ENCODE assay signal across 7 mouse cellular contexts in the genomic region with DNA sequence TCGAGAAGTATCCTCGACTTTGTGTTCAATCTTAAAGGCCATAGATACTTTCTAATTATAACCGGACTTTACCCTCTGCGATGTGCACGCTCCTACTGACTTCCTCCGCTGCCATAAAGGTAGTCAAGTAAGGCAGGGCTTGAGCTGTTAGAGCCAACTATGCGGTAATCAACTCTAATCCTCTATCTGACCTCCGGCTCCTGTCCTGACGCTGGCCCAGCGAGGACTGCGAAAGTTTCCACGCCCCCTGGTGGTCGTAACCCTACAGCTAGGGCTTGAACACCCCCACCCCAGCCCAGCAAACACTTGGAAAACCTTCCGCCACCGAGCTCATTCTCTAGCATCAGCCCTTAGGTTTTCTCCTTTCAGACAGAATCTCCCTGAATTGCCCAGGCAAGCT. TPM values are rescaled to one million over a fixed set of nuclear protein-coding genes. Genes with fewer than 3 reads are reported as not detected.
DNase-seq lines count a peak whose midpoint lies in the region; ATAC-seq lines count a peak whose summit lies in the region.

No protein-coding gene starts in this region.

- 0 out of 2 replicates have a peak, but pooled peaks cover 8% of the 10 kb centered on the region for H3K4me1 ChIP-seq in liver, embryonic 11.5 days (replicated peaks; ENCODE audit: control insufficient read depth, insufficient read depth, low read length)

- H3K9ac ChIP-seq in liver, embryonic 11.5 days (ENCODE audit: low read depth, low read length): no peak overlapping the region

- under 1% methylated on average over 15 of the region's 15 CpGs for WGBS in liver, embryonic 11.5 days

- peak overlapping the region; percentile 62 for H3K4me3 ChIP-seq in liver, embryonic 11.5 days (ENCODE audit: low read depth, low read length)

- ATAC-seq in liver, embryonic 11.5 days (replicated peaks; ENCODE audit: low FRiP score): peak; percentile 67
- ATAC-seq in monocyte, adult 5-6 weeks (replicated peaks; ENCODE audit: insufficient number of reproducible peaks, low FRiP score, low TSS enrichment, poor library complexity, severe bottlenecking): peak; percentile 69

- H3K36me3 ChIP-seq in liver, embryonic 11.5 days (ENCODE audit: control insufficient read depth, insufficient read depth, low read length): no peaks in the 10 kb centered on the region

- no peaks in the 10 kb centered on the region for H3K9me3 ChIP-seq in liver, embryonic 11.5 days (ENCODE audit: control insufficient read depth, low read length)

- H3K27me3 ChIP-seq in liver, embryonic 11.5 days (replicated peaks; ENCODE audit: control insufficient read depth, insufficient read depth, low read length): peaks cover 35% of the 10 kb centered on the region

- peak overlapping the region; percentile 90 for H3K4me2 ChIP-seq in liver, embryonic 11.5 days

- H3K27ac ChIP-seq in liver, embryonic 11.5 days (ENCODE audit: low read depth, low read length): no peak overlapping the region

- DNase-seq in adrenal gland, postnatal 14 days: peak; percentile 90
- peak; percentile 72 for DNase-seq in embryo, embryonic 11.5 days (ENCODE audit: low read depth, low spot score)
- peak; percentile 82 for DNase-seq in heart, adult 9 months (ENCODE audit: low spot score in 2 of 2)
- DNase-seq in kidney, adult 9 months: peak; percentile 85
- DNase-seq in liver, embryonic 11.5 days (ENCODE audit: low spot score): peak; percentile 73
- DNase-seq in spleen, postnatal 36 days (ENCODE audit: low spot score in 2 of 2): peak; percentile 52 to 61

RNA-seq across cellular contexts. Expression of a gene that starts 0.6 kb away (rescaled TPM):
- total RNA-seq in adrenal gland, postnatal 14 days (2021): 8.0 and 10.1 TPM in 2 replicates
- 5.0 and 7.0 TPM in 2 replicates for polyA plus RNA-seq in liver, embryonic 11.5 days (2014; fragmentation: Nextera tagmentation; extraction: Ambion mirVana)
- total RNA-seq in monocyte, adult 5-6 weeks (2017): 8.9 to 23.6 TPM (median 19.8 TPM) in 3 replicates

RNA-seq across cellular contexts. Expression of a gene that starts 19.2 kb away (rescaled TPM):
- not detected in 2 replicates for total RNA-seq in adrenal gland, postnatal 14 days (2021)
- not detected in 2 replicates for polyA plus RNA-seq in liver, embryonic 11.5 days (2014; fragmentation: Nextera tagmentation; extraction: Ambion mirVana)
- 0.43 TPM in 1 of 3 replicates, not detected in the others for total RNA-seq in monocyte, adult 5-6 weeks (2017)

RNA-seq across cellular contexts. Expression of a gene that starts 41.1 kb away (rescaled TPM):
- not detected in 2 replicates for total RNA-seq in adrenal gland, postnatal 14 days (2021)
- polyA plus RNA-seq in liver, embryonic 11.5 days (2014; fragmentation: Nextera tagmentation; extraction: Ambion mirVana): not detected in 2 replicates
- not detected in 3 replicates for total RNA-seq in monocyte, adult 5-6 weeks (2017)

RNA-seq across cellular contexts. Expression of a gene that starts 49.6 kb away (rescaled TPM):
- total RNA-seq in adrenal gland, postnatal 14 days (2021): 76.5 and 79.8 TPM in 2 replicates
- polyA plus RNA-seq in liver, embryonic 11.5 days (2014; fragmentation: Nextera tagmentation; extraction: Ambion mirVana): 72.8 and 76.5 TPM in 2 replicates
- total RNA-seq in monocyte, adult 5-6 weeks (2017): 28.5 to 49.0 TPM (median 45.7 TPM) in 3 replicates

RNA-seq across cellular contexts. Expression of a gene that starts 55.1 kb away (rescaled TPM):
- total RNA-seq in adrenal gland, postnatal 14 days (2021): not detected in 2 replicates
- not detected in 2 replicates for polyA plus RNA-seq in liver, embryonic 11.5 days (2014; fragmentation: Nextera tagmentation; extraction: Ambion mirVana)
- not detected in 3 replicates for total RNA-seq in monocyte, adult 5-6 weeks (2017)
